Mouse (Mus musculus): ENCODE measurements at regions not wholly inside any gene's neighbourhood (a gene's known extent, or its start where the extent isn't known, plus 50 kb on each side); places are given as distances from the start of the nearest gene placed in this dataset.

- DNase-seq = no peak
Observed at GRCm38 (mm10) chr12:106191771-106192170, 181.7 kb downstream of the Vrk1 start.

GRCm38 (mm10) chr12:106199302-106199701 lies 189.3 kb downstream of the Vrk1 start:
- DNase-seq = no peak

- no peak for DNase-seq
Observed at GRCm38 (mm10) chr12:106203526-106203925, 193.5 kb downstream of the Vrk1 start.

DNA sequence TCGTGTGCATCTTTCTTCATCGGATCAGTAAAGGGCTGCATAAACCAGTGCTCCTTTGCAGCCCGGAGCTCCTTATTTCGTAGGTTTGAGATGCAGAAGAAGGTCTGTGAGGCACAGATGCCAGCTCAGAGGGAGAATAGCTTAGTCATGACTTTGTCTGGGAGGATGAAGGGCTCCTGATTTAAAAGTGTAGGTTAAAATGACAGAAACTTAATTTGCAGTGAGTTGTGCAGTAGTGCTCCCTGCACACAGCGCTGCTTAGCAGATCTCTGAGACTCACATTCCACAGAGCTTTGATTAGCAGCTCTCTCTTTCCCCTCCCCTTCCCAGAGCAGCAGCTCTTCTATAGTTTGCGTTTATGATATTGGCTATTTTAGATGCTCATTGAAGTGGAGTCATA lies 200.9 kb downstream of the Vrk1 start:
- no peak for DNase-seq

GRCm38 (mm10) chr12:106211488-106211887 lies 201.5 kb downstream of the Vrk1 start:
- no peak for DNase-seq

- DNase-seq = no peak
Observed at GRCm38 (mm10) chr12:106212397-106212796, 202.4 kb downstream of the Vrk1 start.

DNA sequence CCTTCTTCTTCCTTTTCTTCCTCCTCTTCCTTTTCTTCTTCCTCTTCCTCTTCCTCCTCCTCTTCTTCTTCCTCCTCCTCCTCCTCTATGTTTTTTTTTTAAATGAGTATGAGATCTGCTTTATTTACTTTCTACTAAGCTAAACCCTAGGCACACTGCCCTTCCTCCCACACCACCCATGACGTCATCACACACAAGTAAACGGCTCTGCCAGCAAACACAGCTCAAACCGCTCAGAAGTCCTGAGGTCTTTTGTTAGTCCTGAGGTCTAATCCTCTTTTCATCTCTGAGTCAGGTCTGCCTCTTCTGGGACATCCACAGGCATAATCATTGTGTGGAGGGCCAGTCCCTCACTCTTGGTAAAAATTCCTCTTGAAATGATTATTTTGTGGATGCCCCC lies 210.0 kb downstream of the Vrk1 start:
- DNase-seq = no peak

GRCm38 (mm10) chr12:106226276-106226675 lies 216.2 kb downstream of the Vrk1 start:
- DNase-seq = no peak

GRCm38 (mm10) chr12:106226776-106227562 lies 216.9 kb downstream of the Vrk1 start:
- DNase-seq = no peak

GRCm38 (mm10) chr12:106227563-106227840 lies 217.5 kb downstream of the Vrk1 start:
- no peak for DNase-seq

DNA sequence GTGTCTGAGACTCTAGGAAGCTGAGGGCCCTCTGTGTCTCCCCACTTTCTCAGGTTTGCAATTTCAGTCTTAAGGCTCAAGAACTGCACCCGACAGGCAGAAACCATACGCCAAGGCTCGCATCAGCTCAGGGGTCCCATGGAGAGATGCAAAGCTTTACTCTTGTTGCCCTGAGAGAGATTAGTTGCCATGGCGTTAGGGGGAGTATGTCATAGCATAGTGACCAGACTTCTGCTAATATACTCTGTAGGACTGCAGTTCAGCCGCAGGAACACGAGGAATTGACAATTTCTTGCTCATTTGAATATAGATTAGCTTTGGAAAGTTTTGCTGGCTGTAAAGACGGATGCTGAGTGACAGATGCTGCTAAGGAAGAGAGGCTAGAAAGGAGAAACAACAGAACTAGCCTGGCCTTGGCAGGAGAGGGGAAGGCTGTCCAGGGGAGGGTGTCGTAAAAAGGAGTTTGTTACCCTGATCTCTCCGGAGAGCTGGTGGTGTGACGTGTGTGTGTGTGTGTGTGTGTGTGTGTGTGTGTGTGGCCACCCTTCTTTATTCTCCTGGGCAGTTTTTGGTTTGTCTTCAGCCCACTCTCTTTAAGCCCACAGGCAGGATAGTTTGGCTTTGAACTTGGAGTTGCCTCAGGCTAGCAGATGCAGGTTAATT lies 235.3 kb downstream of the Vrk1 start:
- no peak for DNase-seq

DNA sequence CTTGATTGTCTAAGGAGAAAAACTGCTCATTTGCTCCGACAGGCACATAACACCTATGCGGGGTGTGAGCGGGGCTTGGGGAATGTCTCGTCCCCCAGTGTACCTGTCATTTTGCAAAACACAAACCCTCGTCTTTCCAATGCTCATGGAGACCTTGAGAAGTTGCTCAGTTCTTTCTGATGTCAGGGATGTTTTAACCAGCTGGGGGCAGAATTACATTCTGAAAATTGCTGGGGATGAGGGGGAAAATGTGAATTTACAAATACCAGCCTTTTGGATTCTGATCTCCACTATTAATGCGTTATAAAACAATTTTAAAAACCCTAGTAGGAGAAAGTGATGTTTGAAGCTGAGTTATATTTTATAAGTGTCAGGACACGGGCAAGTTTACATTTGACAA lies 263.6 kb downstream of the Vrk1 start:
- no peak for DNase-seq

DNA sequence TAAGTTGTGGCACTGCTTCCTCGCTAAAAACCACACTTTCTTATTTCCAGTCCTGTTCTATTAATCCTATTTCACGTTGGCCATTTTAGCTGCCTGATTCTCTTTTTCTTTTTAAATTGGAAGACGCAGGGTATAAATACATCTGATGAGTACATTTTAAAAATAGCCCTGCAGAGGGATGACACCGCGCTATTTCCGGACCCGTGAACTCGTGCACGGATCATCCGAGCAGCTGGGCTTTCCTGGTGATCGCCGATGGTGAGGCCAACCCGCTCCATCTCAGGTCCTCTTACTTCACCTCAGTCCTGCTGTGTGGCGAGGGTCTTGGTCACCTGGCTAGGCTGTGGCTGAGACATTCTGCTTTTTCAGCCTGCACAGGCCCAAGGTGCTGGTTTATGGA lies 267.9 kb downstream of the Vrk1 start:
- no peak for DNase-seq

DNA sequence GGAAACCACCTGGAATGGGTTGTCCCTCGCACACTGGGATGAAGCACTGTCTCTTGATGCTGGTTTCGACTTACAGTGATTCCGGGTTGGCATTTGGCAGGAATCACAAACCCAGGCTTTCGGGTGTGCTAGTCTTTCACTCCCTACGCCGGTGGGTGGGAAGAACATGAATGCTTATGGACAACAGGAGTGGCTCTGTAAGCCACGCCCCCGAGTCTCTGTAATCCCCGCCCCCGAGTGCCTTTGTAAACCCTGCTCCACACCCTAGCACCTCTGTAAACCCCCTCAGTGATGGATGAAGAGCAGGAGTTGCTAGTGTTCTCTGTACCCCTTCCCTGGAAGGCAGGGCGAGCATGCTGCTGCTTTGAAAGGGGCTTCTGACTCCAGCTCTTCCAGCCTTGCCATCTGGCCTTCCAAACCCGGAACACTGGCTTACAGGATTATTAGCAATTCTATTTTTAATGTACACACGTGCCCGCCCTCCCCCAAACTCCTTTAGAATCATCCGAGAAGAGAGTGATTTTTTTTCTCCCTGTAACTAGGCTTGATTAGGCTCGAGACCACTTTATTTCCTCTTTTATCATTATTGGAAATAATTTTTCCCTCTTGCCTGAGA lies 272.6 kb downstream of the Vrk1 start:
- no peak for DNase-seq

DNA sequence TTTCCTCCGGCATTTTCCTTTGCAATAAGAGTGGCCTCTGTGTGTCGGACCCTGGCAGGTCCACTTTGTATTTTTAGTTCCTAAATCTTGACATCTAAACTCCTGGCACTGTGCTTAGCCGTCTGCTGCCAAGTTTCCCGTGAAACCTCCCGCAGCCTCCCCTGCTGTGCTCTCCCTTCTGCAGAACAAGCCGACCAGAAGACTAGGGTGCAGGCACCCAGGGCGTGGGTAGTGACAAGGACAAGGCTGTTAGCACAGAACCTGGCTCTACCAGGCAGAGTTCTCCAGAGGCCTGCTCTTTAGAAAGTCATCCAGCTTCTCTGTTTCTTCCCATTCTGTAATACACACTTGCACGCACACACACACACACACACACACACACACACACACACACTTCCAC lies 274.8 kb downstream of the Vrk1 start:
- no peak for DNase-seq

DNA sequence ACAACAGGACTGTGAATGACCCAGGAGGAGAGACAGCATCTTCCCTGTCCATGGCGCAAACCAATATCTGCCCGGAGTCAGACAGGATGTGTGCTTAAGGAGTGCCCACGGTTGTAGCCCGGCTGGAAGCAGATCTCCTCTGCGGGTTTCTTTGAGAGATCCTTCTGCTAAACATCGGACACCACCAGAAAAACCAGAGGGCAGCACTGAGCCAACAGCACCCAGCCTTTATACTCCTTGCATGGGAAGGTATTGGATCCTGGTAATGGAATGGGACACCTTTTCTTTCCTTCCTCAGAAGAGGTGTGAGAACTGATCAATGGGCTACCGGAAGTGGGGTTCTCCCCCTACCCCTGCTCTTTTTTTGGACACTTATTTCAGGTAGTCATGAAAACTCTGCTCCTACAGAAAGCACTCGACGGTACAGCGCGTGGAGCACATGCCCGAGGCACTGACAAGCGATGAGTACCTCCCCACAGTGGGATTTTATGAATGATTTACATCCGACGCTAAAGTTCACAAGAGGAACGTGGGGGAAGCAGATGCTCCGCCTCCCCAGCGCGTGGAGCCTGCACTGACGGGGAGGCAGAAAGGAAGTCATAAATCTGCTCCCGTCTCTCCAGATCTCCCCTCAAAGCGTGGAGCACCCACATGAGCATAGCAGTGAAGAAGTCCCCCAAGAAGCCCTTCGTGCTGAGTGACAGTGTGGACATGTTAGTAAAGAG lies 278.9 kb downstream of the Vrk1 start:
- no peak for DNase-seq

DNA sequence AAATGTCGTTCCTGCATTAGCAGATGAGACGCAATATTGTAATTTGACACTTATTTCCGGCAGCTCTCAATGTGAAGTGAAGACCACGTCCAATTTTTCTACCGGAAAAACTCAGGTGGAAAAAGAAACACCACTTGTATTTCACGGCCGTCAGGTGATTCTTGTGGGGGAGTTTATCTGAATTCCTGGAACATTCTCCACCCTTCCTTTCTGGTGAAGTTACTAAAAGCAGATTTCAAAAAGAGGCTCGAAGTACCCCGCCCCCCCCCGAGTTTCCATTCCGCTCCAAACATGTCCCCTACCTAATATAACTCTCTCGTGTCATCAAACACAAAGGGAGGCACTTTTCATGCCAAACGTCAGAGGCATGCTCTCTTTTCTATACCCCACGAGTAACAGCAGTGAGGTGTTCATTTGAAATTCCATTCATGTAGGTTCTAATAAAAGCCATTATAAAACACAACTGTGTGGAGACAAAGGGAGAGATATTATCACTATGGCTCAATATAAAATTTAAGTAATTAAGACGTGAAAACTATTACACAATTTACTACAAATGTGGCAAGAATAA lies 281.5 kb downstream of the Vrk1 start:
- no peak for DNase-seq

GRCm38 (mm10) chr12:106293117-106293516 lies 283.1 kb downstream of the Vrk1 start:
- DNase-seq = no peak

DNA sequence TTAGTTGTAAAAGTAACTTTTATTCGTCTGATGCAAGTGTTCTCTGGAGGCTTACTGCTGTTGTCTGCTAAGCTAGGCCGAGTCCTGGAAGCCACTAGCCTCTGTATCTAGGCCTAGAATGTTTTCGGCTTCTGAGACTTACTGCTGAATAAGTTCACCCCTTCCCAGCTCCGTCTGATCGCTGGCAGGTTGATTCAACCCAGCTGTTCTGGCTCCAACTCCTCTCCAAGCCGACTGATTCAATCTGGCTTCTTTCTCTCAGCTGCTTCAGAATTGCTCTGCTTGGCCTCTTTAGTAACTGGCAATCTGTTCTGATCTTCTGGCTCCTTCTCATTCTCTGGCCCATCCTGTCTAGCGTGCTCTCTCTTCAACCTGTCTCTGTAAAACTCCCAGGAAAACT lies 285.6 kb downstream of the Vrk1 start:
- DNase-seq = no peak

DNA sequence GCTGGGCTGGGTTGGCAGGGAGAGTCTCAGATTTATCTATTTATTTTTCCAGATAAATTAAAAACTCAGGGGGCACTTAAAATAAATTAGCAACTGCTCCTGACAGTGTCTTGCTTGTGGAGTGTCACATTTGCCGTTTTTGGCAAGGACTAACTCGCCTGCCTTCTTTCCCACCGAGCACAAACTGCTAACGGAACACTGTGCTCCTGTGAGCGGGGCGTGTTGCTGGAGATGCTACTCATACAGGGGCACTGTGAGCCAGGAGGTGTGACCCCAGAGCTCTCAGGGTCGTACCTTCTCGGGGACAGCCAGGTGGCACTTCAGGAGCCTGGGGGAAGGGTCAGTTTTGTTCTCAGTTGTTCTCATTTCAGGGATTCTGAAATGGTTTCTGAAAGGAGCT lies 292.6 kb downstream of the Vrk1 start:
- no peak for DNase-seq

- no peak for DNase-seq
Observed at GRCm38 (mm10) chr12:106308291-106308955, 298.4 kb downstream of the Vrk1 start.

DNA sequence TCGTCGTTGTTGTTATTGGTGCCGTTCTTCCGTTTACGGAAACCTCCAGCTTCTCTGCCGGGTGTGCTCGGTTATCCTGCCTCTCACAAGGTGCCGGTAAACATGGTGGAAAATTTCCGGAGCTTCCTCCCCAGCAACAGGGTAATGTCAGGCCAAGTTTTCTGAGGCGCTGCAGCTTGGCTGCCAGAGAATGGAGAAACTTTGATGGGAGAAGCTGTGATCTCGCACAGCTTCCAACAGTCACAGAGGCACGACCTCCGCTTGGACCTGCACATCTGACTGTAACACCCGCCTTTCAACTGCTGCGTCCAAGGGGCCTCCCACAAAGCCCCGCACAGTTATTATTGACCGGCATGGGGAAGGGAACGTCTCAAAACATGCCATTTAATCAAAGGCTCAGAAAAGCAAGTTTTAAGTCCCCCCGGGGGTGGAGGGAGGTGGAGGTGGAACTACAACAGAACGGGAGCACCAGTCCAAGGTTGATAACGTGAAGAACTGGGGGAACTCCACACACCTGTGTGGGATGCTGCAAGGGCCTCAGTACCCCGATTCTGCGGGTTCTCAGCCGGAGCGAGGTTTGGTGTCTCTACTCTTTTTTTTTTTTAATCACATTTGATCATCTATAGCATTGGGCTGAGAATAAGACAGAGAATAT lies 299.1 kb downstream of the Vrk1 start:
- DNase-seq = no peak

All from gastrocnemius, postnatal 10 days (tissue).